Comparison of ENCODE assay signal across 12 mouse cellular contexts in genomic region chr3:116191261-116191660, GRCm38 (mm10).
"Had no signal": no experiment of that assay in that cellular context is flagged by ENCODE, and none has a peak within 500 bp of the region (broad histone marks: within the 10 kb centered on the region; RNA-seq: fewer than 3 reads in every experiment).

No protein-coding gene starts in this region.

- H3K4me3 ChIP-seq: limb, embryonic 15.5 days; liver, embryonic 12.5 days; midbrain, embryonic 12.5 days; neural tube, embryonic 13.5 days had no signal

- H3K27ac ChIP-seq: limb, embryonic 15.5 days; liver, embryonic 12.5 days; midbrain, embryonic 12.5 days; neural tube, embryonic 13.5 days had no signal

- H3K9me3 ChIP-seq: limb, embryonic 15.5 days; liver, embryonic 12.5 days; midbrain, embryonic 12.5 days; neural tube, embryonic 13.5 days had no signal

- DNase-seq: kidney, adult 8-10 months; kidney, postnatal 25 days; layer of hippocampus, postnatal 36 days; right cerebral cortex, postnatal 25 days; thymus, adult 18-20 months; thymus, postnatal 14 days had no signal

- H3K4me1 ChIP-seq: liver, embryonic 12.5 days; midbrain, embryonic 12.5 days; neural tube, embryonic 13.5 days had no signal

- H3K36me3 ChIP-seq: limb, embryonic 15.5 days; liver, embryonic 12.5 days; midbrain, embryonic 12.5 days; neural tube, embryonic 13.5 days had no signal

- H3K4me2 ChIP-seq: limb, embryonic 15.5 days; liver, embryonic 12.5 days; midbrain, embryonic 12.5 days; neural tube, embryonic 13.5 days had no signal

- H3K9ac ChIP-seq: limb, embryonic 15.5 days; liver, embryonic 12.5 days; midbrain, embryonic 12.5 days; neural tube, embryonic 13.5 days had no signal

- H3K27me3 ChIP-seq: limb, embryonic 15.5 days; liver, embryonic 12.5 days; midbrain, embryonic 12.5 days; neural tube, embryonic 13.5 days had no signal

- ATAC-seq: intestine, postnatal 0 days; liver, embryonic 12.5 days; midbrain, embryonic 16.5 days had no signal
